Mouse (Mus musculus) central nervous system, embryonic 14 days (tissue): ENCODE data around the gene Rsl1d1. TPM values are rescaled to one million over a fixed set of nuclear protein-coding genes. Genes with fewer than 3 reads are reported as not detected.

Experiments used
- polyA plus RNA-seq: library from polyadenylated mRNA; depleted of rRNA; stranded (reverse); fragments of >200 nt; gene quantifications from 2 replicates; pipeline ENCODE4 v1.2.3, GENCODE M21; 2012; rRNA removed

The Rsl1d1 gene
- 71.1 and 78.5 TPM in 2 replicates for polyA plus RNA-seq

GRCm38 (mm10) chr16:11202571-11203554 is at the start of gene Rsl1d1:
TSS of gene Rsl1d1 (minus strand) at chr16:11203331.

GRCm38 (mm10) chr16:11176208-11176883 is 26.8 kb downstream of the Rsl1d1 start, which contains the start of gene Zc3h7a:
TSS of gene Zc3h7a (minus strand) at chr16:11176393.

Other genes starting within 250 kb of the Rsl1d1 start
- gene Snn, start 142.4 kb downstream of the Rsl1d1 start, polyA plus RNA-seq, result 170 and 217 TPM in 2 replicates
- 38.7 and 45.6 TPM in 2 replicates for gene Litaf, start 137.2 kb downstream of the Rsl1d1 start, polyA plus RNA-seq
- gene Txndc11, start 68.7 kb downstream of the Rsl1d1 start, polyA plus RNA-seq, result 23.9 and 26.3 TPM in 2 replicates
- 153 and 162 TPM in 2 replicates for gene Zc3h7a, start 26.9 kb downstream of the Rsl1d1 start, polyA plus RNA-seq
- gene Gspt1, start 51.0 kb upstream of the Rsl1d1 start, polyA plus RNA-seq, result 53.0 and 56.4 TPM in 2 replicates
- 0.06 and 0.21 TPM in 2 replicates for gene Tnfrsf17, start 110.5 kb upstream of the Rsl1d1 start, polyA plus RNA-seq
- gene Snx29, start 119.6 kb upstream of the Rsl1d1 start, polyA plus RNA-seq, result 9.0 and 9.1 TPM in 2 replicates